Mouse (Mus musculus) hindbrain, embryonic 10.5 days (tissue): ENCODE data around the gene Dolk. TPM values are rescaled to one million over a fixed set of nuclear protein-coding genes. Genes with fewer than 3 reads are reported as not detected.
A peak's percentile ranks its signal among the peaks of the same experiment; 100 is the strongest.

Source experiments
- DNase-seq: peaks from one replicate; pipeline ENCODE4 v3.0.0-alpha.2; 2017; ENCODE audit warnings: low spot score
- H3K27ac ChIP-seq: fragments of 300-500 bp; sonication (generic); 2 replicates; pipeline ENCODE4 v1.5.1; 2016; ENCODE audit warnings: mild to moderate bottlenecking, moderate library complexity
- H3K27me3 ChIP-seq: fragments of 300-500 bp; sonication (generic); 2 replicates; pipeline ENCODE4 v1.6.1; 2016; ENCODE audit warnings: mild to moderate bottlenecking; ENCODE audit not compliant: poor library complexity, insufficient read depth, severe bottlenecking
- H3K36me3 ChIP-seq: fragments of 300-500 bp; sonication (generic); 2 replicates; pipeline ENCODE4 v1.6.1; 2016; ENCODE audit warnings: mild to moderate bottlenecking, moderate library complexity
- H3K4me1 ChIP-seq: fragments of 300-500 bp; sonication (generic); replicated peaks from 2 replicates; pipeline ENCODE4 v1.6.1; 2016; ENCODE audit warnings: mild to moderate bottlenecking
- H3K4me3 ChIP-seq: fragments of 300-500 bp; sonication (generic); 2 replicates; pipeline ENCODE4 v1.5.1; 2016; ENCODE audit warnings: mild to moderate bottlenecking, moderate library complexity
- H3K9me3 ChIP-seq: fragments of 300-500 bp; sonication (generic); 2 replicates; pipeline ENCODE4 v1.6.1; 2016; ENCODE audit warnings: mild to moderate bottlenecking, moderate library complexity
- WGBS: fragments of 180-500 bp; shearing (Covaris S2); methylation state at CpG from one replicate; pipeline ENCODE4 v1.1.7; 2016; 5-methylcytosine and 5-hydroxymethylcytosine counted together
- polyA plus RNA-seq: library from polyadenylated mRNA; unstranded; fragments of >200 nt; fragmentation: Nextera tagmentation; extraction: Ambion mirVana; gene quantifications from 2 replicates; pipeline ENCODE4 v1.2.1, GENCODE M21; 2016

Dolk gene
- polyA plus RNA-seq, 1 experiment from 2014 or later: 26.6 TPM

DNA sequence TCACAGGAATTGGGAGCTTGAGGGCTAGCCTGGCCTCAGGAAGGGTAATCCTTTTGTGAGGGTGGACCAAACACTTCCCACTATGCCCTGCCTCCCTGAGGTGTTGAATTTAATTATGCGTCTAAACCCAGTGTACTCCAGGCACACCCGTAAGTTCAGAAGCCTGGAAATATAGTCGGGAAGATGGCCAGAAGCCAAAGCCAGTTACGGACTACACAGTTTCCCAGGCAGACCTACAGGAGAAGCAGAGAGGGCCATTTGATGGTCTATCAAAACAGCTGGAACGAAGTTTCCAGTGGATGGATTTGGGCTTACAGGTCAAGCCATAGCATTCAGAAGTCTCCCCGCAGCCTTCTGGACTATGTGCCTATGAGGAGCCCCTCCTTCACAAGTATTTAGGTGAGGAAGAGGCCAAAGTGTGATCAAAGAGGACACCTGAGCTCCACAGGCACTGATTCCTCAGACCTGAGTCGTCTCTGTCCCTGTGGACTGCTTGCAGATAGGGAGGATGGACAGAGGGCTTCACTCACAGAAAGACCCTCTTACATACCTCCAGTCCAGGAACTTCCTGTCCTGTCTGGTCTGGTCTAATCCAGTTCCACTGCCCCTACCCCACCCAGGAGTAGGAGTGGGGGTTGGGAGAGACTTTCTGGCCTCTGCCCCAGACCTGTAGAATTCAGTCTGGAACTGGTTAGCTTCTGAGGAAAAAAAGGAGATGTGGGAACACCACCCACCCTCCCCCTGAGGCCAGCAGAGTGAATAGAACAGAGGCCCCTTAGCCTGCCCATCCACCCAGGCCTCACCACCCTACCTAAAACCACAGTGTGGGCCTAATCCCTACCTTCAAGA, 21.2 kb downstream of the Dolk start:
- WGBS: 84% methylated on average over 7 of the region's 7 CpGs
- peak overlapping the region; percentile 76 for H3K27ac ChIP-seq
- peaks cover 36% of the 10 kb centered on the region for H3K4me1 ChIP-seq
- no peak overlapping the region for H3K4me3 ChIP-seq
- peaks cover 75% of the 10 kb centered on the region for H3K36me3 ChIP-seq
- no peaks in the 10 kb centered on the region for H3K9me3 ChIP-seq
- no peak for DNase-seq
- H3K27me3 ChIP-seq: no peaks in the 10 kb centered on the region

DNA sequence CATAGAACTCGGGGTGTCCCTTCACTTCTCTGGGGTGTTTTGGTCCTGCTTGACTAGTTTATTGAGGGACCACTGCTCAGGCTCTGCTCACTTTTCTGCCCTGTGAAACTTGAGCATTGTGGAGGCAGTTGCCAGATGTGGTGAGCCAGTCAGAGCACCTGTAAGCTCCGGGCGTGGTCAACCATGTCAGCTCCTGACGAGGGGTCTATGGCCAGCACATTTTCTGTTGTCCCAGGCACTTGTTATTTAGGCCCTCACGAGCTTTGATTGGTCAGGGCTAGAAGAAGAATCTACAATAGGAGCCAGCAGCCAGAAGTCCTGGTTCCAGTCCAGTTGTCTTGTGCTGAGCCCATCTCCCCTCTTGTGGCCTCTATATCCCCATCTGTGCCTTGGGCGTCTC, 22.3 kb downstream of the Dolk start:
- peaks cover 86% of the 10 kb centered on the region for H3K36me3 ChIP-seq
- H3K27me3 ChIP-seq: no peaks in the 10 kb centered on the region
- no peak for DNase-seq
- 93% methylated on average over 6 of the region's 6 CpGs for WGBS
- H3K27ac ChIP-seq: no peak overlapping the region
- no peaks in the 10 kb centered on the region for H3K9me3 ChIP-seq
- H3K4me1 ChIP-seq: peaks cover 36% of the 10 kb centered on the region
- no peak overlapping the region for H3K4me3 ChIP-seq

DNA sequence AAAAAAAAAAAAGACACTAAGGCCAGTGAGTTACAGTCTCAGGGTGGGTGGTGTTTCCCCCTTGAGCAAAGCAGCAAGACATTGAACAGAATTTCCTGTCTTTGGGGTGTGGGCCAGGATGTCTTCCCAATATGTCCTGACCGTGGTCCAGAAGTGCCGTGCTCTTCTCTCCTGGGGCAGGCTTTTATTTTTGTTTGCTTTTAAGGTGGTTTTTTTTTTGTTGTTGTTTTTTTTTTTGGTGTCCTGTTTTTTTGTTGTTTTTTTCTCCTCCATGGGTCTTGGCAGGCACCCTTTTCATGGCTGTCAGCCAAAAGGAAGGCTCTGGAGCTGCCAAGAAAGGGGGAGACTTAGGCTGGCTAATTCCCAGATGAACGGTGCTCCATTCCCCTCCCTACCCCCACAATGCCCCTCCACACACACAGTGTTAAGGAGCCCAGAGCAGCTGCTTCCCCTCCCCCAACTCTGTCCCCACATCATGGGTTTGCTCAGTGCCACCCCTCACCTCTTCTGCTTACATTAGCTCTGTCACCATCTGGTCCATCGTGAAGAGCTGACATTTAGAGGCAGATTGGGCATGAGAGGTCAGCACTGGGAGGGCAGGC, 23.2 kb downstream of the Dolk start:
- no peaks in the 10 kb centered on the region for H3K27me3 ChIP-seq
- no peak overlapping the region for H3K27ac ChIP-seq
- H3K9me3 ChIP-seq: no peaks in the 10 kb centered on the region
- H3K4me1 ChIP-seq: peaks cover 32% of the 10 kb centered on the region
- H3K4me3 ChIP-seq: no peak overlapping the region
- peaks cover 94% of the 10 kb centered on the region for H3K36me3 ChIP-seq
- 79% methylated on average over 4 of the region's 4 CpGs for WGBS
- no peak for DNase-seq

DNA sequence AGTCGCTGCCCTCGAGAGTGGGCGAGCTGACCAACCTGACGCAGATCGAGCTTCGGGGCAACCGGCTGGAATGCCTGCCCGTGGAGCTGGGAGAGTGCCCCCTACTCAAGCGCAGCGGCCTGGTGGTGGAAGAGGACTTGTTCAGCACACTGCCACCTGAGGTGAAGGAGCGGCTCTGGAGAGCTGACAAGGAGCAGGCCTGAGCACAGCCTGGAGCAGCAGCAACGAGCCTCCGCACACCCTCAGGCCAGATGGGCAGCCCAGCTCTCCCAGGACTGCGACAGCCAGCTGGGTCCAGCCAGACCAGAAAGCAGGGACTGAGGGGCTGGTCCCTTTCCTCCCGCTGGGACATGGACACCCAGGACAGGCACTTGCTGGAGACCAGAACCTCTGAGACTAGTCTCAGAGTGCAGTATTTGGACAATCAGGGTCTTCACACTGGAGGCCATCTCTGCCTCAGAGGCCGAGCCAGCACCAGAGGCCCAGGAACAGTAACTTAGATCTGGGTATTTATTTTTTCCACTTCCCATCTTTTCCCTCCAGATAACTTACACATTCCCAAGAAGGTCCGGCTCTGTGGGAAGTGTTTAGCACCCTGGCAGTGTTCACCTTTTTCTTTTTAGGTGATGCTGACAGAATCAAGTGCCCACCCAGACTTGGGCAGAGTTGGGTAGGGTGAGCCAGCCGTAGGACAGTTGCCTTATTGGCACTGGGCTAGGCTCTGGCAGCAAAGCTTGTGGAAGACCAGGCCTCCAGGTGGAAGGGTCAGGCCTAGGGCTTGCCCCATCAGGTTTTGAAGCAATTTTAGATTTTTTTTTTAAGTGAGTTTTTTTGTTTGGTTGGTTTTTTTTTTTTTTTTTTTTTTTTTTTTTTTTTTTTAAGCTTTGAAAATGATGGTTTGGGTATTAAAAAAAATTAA, 24.0 kb downstream of the Dolk start:
- Histone ChIP-seq H3K36me3 (peaks cover 96% of the 10 kb centered on the region), H3K9me3 (no peaks in the 10 kb centered on the region)

DNA sequence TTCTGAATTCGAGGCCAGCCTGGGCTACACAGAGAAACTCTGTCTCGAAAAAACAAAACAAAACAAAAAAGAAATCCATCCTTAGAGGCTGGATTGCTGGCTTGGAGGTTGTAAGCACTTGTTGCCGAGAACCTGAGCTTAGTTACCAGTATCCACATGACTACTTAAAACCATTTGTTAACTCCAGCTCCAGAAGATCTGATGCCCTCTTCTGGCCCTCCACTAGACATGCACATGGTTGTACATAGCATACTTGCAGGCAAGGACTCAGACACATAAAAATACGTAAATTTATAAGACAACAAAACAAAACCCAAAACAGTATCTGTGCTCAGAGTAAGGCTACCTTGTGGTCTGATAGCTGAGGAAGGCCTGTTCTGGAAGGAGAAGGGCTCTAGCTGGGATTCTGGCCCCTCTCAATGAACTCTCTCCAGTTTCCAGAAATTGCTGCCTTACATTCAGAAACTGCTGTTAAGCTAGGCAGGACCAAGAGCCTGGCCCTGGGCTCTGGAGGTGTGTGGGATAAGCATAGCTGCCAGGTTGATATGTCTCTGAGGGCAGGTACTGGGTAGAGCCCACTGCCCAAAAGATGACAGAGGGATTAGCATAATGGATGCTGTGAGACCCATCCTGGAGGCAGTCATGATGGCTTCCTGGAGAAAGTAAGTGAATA, 24.9 kb downstream of the Dolk start:
- 90% methylated on average over 4 of the region's 4 CpGs for WGBS

More for the DNA sequence above, 24.0 kb downstream of the Dolk start:
- no peaks in the 10 kb centered on the region for H3K27me3 ChIP-seq
- no peak overlapping the region for H3K4me3 ChIP-seq
- no peak overlapping the region; the same call in 1 of the 2 replicates for H3K27ac ChIP-seq
- no peak for DNase-seq
- peaks cover 32% of the 10 kb centered on the region for H3K4me1 ChIP-seq
- 91% methylated on average over 18 of the region's 18 CpGs for WGBS

DNA sequence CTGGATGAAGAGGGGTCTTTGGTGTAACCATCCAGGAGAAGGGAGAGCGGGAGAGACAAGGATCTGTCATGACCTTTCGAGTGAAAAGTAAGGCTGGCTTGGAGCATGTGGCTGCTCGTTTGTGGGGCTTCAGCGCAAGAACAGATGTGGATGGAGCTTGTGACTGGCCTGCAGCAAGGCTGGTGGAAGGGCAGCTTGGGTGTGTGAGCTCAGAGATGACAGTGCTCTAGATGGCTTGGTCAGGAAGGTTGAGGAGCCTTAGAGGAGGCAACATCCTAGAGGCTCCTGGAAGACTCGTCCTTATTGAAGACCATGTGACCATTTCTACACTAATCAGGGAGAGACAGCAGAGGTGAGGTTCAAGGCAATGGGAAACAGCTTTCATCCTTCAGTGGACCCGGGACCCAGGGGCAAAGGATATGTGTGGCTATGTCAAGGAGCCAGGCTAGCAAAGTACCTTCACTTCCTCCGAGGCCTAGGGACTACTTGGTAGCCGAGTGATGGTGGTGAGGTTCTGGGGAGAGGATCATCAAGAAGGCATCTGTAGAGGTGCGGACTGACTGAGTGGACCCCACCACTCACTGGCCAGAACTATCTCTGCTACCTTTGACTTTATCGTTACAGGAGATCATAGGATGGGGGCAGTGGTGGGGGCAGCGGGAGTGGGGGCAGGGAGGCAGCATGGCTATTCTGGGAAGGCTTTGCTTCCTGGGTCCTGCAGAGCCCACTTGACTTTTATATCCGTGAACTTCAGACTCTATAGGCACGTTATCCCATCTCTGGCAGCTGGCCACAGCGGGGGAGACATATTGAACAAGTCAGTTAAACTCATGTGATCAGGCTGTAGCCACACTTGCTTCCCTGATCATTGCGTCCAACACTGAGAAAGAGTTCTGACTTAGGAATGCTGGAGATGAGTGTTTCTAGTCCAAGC, 26.7 kb downstream of the Dolk start:
- H3K4me3 ChIP-seq: no peak overlapping the region
- peaks cover 8% of the 10 kb centered on the region; the same call in 1 of the 2 replicates for H3K4me1 ChIP-seq
- no peaks in the 10 kb centered on the region for H3K27me3 ChIP-seq
- 93% methylated on average over 15 of the region's 15 CpGs for whole genome bisulfite sequencing
- no peak overlapping the region; the same call in 1 of the 2 replicates for H3K27ac ChIP-seq
- no peak for DNase-seq
- H3K36me3 ChIP-seq: peaks cover 100% of the 10 kb centered on the region
- H3K9me3 ChIP-seq: no peaks in the 10 kb centered on the region

More for the DNA sequence above, 24.9 kb downstream of the Dolk start:
- peaks cover 100% of the 10 kb centered on the region for H3K36me3 ChIP-seq
- H3K9me3 ChIP-seq: no peaks in the 10 kb centered on the region
- H3K4me1 ChIP-seq: peaks cover 22% of the 10 kb centered on the region
- H3K27ac ChIP-seq: no peak overlapping the region
- H3K27me3 ChIP-seq: no peaks in the 10 kb centered on the region
- H3K4me3 ChIP-seq: no peak overlapping the region
- DNase-seq: no peak

DNA sequence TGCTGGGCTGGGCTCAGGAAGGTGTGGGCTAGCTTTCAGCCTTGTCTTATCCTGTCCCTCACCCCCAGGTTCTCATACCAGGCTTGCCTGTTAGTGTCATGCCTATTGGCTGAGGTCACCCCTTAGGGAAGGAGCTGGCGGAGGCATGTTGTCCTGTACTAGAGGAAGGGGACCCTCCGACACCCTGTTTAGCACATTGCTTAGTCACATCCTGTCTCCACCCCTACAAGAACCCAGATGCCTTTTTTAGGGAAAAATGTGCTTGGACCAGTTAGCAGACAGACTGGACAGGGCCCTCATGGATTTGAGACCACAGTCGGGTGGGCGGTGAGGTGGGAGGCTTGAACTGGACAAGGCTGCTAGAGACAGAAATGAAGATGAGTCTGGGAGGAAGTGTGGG, 27.5 kb downstream of the Dolk start:
- WGBS: 84% methylated on average over 4 of the region's 4 CpGs
- H3K36me3 ChIP-seq: peaks cover 99% of the 10 kb centered on the region

DNA sequence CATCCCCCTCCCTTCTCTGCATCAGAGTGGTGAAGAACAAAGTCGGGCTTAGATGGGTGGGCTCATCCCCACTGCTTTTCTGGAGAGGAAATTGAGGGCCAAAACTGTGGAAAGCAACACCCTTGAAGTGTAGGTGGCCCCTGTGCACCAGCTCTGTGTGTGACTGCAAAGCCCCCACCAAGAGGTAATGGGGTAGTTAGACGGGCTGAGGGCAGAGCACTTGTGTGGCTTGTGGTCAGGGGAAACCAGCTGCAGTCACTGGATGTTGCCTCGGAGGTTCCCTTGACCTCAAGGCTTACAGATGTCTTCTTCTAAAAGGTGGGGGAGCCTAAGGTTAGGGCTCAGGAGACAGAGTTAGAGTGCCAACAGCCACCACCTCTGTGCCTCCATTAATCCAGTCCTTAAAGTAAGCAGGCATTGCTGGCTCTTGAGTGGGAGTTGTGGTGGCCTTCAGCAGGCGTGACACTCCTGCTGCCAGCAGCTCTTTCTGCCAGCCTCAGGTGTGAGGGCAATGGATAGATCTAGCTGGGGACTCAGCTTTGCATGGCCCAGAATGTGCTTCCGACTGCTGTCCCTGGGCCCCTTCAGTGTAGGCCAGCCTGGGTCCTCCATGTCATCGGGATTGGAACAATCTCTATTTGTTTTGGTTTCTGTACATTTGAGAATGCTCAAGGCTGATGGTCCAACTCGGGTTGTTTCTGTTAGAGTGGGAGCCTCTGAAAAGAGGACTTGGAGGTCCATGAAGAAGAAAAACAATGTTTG, 28.3 kb downstream of the Dolk start:
- Histone ChIP-seq H3K4me3 (no peak overlapping the region), H3K27ac (peak overlapping the region; percentile 40; the same call in 1 of the 2 replicates), H3K9me3 (no peaks in the 10 kb centered on the region), H3K4me1 (peaks cover 8% of the 10 kb centered on the region; the same call in 1 of the 2 replicates), H3K27me3 (no peaks in the 10 kb centered on the region), H3K36me3 (peaks cover 99% of the 10 kb centered on the region)
- 85% methylated on average over 7 of the region's 7 CpGs for whole genome bisulfite sequencing
- DNase-seq: no peak

More for the DNA sequence above, 27.5 kb downstream of the Dolk start:
- H3K9me3 ChIP-seq: no peaks in the 10 kb centered on the region
- DNase-seq: no peak
- peaks cover 8% of the 10 kb centered on the region; the same call in 1 of the 2 replicates for H3K4me1 ChIP-seq
- H3K27ac ChIP-seq: no peak overlapping the region; the same call in 1 of the 2 replicates
- no peaks in the 10 kb centered on the region for H3K27me3 ChIP-seq
- no peak overlapping the region for H3K4me3 ChIP-seq

DNA sequence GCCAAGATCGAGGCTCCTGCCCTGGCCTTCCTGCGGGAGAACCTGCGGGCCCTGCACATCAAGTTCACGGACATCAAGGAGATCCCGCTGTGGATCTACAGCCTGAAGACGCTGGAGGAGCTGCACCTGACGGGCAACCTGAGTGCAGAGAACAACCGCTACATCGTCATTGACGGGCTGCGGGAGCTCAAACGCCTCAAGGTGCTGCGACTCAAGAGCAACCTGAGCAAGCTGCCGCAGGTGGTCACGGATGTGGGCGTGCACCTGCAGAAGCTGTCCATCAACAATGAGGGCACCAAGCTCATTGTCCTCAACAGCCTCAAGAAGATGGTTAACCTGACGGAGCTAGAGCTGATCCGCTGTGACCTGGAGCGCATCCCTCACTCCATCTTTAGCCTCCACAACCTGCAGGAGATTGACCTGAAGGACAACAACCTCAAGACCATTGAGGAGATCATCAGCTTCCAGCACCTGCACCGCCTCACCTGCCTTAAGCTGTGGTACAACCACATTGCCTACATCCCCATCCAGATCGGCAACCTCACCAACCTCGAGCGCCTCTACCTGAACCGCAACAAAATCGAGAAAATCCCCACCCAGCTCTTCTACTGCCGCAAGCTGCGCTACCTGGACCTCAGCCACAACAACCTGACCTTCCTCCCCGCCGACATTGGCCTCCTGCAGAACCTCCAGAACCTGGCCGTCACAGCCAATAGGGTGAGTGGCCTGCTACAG, 29.4 kb downstream of the Dolk start:
- peaks cover 99% of the 10 kb centered on the region for H3K36me3 ChIP-seq
- H3K27ac ChIP-seq: no peak overlapping the region
- peaks cover 7% of the 10 kb centered on the region for H3K4me1 ChIP-seq
- no peak overlapping the region for H3K4me3 ChIP-seq
- no peak for DNase-seq
- no peaks in the 10 kb centered on the region for H3K27me3 ChIP-seq
- 97% methylated on average over 30 of the region's 30 CpGs for WGBS
- H3K9me3 ChIP-seq: no peaks in the 10 kb centered on the region

DNA sequence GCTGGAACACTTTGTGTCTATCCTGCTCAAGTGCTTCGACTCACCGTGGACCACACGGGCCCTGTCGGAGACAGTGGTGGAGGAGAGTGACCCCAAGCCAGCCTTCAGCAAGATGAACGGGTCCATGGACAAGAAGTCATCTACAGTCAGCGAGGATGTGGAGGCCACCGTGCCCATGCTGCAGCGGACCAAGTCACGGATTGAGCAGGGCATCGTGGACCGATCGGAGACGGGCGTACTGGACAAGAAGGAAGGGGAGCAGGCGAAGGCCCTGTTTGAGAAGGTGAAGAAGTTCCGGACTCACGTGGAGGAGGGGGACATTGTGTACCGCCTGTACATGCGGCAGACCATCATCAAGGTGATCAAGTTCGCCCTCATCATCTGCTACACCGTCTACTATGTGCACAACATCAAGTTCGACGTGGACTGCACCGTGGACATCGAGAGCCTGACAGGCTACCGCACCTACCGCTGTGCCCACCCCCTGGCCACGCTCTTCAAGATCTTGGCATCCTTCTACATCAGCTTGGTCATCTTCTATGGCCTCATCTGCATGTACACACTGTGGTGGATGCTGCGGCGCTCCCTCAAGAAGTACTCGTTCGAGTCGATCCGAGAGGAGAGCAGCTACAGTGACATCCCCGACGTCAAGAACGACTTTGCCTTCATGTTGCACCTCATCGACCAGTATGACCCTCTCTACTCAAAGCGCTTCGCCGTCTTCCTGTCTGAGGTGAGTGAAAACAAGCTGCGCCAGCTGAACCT, 30.3 kb downstream of the Dolk start:
- no peaks in the 10 kb centered on the region for H3K27me3 ChIP-seq
- no peak for DNase-seq
- peaks cover 6% of the 10 kb centered on the region for H3K4me1 ChIP-seq
- H3K36me3 ChIP-seq: peaks cover 99% of the 10 kb centered on the region
- H3K4me3 ChIP-seq: no peak overlapping the region
- no peaks in the 10 kb centered on the region for H3K9me3 ChIP-seq
- H3K27ac ChIP-seq: no peak overlapping the region
- 97% methylated on average over 42 of the region's 42 CpGs for WGBS
